Mouse (Mus musculus) kidney, adult 2 months (tissue): ENCODE data around the gene Dab1.

Source experiments
- CTCF ChIP-seq: fragments of 200-500 bp; conservative IDR thresholded peaks from 2 replicates; pipeline ENCODE4 v1.5.1; 2011; ENCODE audit warnings: low read depth, mild to moderate bottlenecking, control low read depth, low read length, moderate library complexity, mixed read lengths; ENCODE audit not compliant: insufficient read depth, insufficient read length
- POLR2A ChIP-seq: fragments of 200-500 bp; IDR thresholded peaks from one replicate; pipeline ENCODE4 v1.6.1; 2011; ENCODE audit warnings: low read depth, low read length, control low read depth

DNA sequence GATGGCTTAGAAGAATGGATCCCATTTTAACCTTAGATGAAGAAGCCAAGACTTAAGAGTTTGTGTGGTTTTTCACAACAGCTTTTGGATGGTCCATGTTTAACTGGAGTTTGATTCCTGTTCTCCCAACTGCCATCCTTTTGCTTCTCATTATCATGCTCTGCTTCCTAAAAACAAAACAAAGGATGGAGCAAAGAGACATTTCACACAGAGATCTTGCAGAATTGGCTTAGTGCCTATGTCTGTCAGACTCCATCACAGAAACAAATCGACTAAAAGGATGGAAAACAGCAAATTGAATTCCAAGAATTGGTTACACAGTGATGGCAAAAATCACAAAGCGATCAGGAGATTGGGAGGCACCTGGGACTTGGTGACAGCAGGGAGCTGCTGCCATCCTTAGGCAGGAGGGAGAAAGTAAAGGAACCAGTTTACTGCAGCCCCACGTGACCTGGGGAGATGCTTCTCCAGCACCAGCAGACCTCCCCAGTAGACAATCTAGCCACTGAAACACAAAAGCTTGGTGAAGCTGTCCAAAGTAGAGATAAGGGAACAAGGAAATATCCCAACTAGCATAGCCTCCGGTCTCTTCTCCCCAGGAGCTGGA lies 132.2 kb downstream of the Dab1 start:
- TF ChIP-seq CTCF = no peak
- TF ChIP-seq POLR2A = no peak
